Mouse (Mus musculus) hindbrain, embryonic 16.5 days (tissue): ENCODE measurements around the gene Armc9. TPM values are rescaled to one million over a fixed set of nuclear protein-coding genes. Genes with fewer than 3 reads are reported as not detected.

Experiments
- ATAC-seq: fragments of 200-750 bp; cut with Nextera tagmentation; 2 replicates; pipeline ENCODE4 v1.8.0; 2017; ENCODE audit warnings: moderate TSS enrichment, moderate library complexity
- H3K27ac ChIP-seq: fragments of 300-500 bp; sonication (generic); 2 replicates; pipeline ENCODE4 v1.5.1; 2014; ENCODE audit warnings: low read depth, mild to moderate bottlenecking, control low read depth, low read length, moderate library complexity
- H3K27me3 ChIP-seq: fragments of 300-500 bp; sonication (generic); replicated peaks from 2 replicates; pipeline ENCODE4 v1.6.1; 2014; ENCODE audit warnings: low read length; ENCODE audit not compliant: control insufficient read depth, insufficient read depth
- H3K36me3 ChIP-seq: fragments of 300-500 bp; sonication (generic); 2 replicates; pipeline ENCODE4 v1.6.1; 2014; ENCODE audit warnings: mild to moderate bottlenecking, low read length, moderate library complexity, mixed read lengths; ENCODE audit not compliant: control insufficient read depth, insufficient read depth
- H3K4me1 ChIP-seq: fragments of 300-500 bp; sonication (generic); 2 replicates; pipeline ENCODE4 v1.6.1; 2014; ENCODE audit warnings: low read depth, low read length; ENCODE audit not compliant: control insufficient read depth, insufficient read depth
- H3K4me2 ChIP-seq: fragments of 300-500 bp; sonication (generic); 2 replicates; pipeline ENCODE4 v1.6.1; 2014; ENCODE audit warnings: mild to moderate bottlenecking, low read length, control low read depth, moderate library complexity
- H3K4me3 ChIP-seq: fragments of 300-500 bp; sonication (generic); 2 replicates; pipeline ENCODE4 v1.5.1; 2014; ENCODE audit warnings: mild to moderate bottlenecking, low read length, control low read depth, moderate library complexity
- H3K9ac ChIP-seq: fragments of 300-500 bp; sonication (generic); 2 replicates; pipeline ENCODE4 v1.6.1; 2014; ENCODE audit warnings: low read depth, mild to moderate bottlenecking, control low read depth, low read length, moderate library complexity
- H3K9me3 ChIP-seq: fragments of 300-500 bp; sonication (generic); 2 replicates; pipeline ENCODE4 v1.6.1; 2014; ENCODE audit warnings: mild to moderate bottlenecking, low read length, moderate library complexity; ENCODE audit not compliant: control insufficient read depth
- WGBS: fragments of 180-500 bp; shearing (Covaris S2); extraction: QIAGEN DNeasy Blood & Tissue Kit; methylation state at CpG from one replicate; pipeline ENCODE4 v1.1.7; 2014; 5-methylcytosine and 5-hydroxymethylcytosine counted together
- polyA plus RNA-seq: library from polyadenylated mRNA; unstranded; fragments of >200 nt; fragmentation: Nextera tagmentation; extraction: Ambion mirVana; gene quantifications from 2 replicates; pipeline ENCODE4 v1.2.1, GENCODE M21; 2015

Armc9 gene
- polyA plus RNA-seq, 1 experiment from 2014 or later, result 34.5 TPM

- no peak for ATAC-seq
- no peaks in the 10 kb centered on the region for H3K9me3 ChIP-seq
- H3K36me3 ChIP-seq, result no peaks in the 10 kb centered on the region
- H3K27ac ChIP-seq, result no peak overlapping the region
- H3K4me2 ChIP-seq, result no peak overlapping the region
- no peaks in the 10 kb centered on the region for H3K27me3 ChIP-seq
- no peak overlapping the region for H3K4me3 ChIP-seq
- H3K4me1 ChIP-seq, result no peaks in the 10 kb centered on the region
- H3K9ac ChIP-seq, result no peak overlapping the region
- 91% methylated on average over 9 of the region's 9 CpGs for WGBS
Measured at GRCm38 (mm10) chr1:86268492-86269189, 114.1 kb downstream of the Armc9 start.

- no peaks in the 10 kb centered on the region for H3K9me3 ChIP-seq
- no peak overlapping the region for H3K9ac ChIP-seq
- ATAC-seq, result no peak
- WGBS, result 69% methylated on average over 4 of the region's 4 CpGs
- no peaks in the 10 kb centered on the region for H3K4me1 ChIP-seq
- H3K27me3 ChIP-seq, result no peaks in the 10 kb centered on the region
- H3K36me3 ChIP-seq, result no peaks in the 10 kb centered on the region
- H3K4me2 ChIP-seq, result no peak overlapping the region
- no peak overlapping the region for H3K4me3 ChIP-seq
- no peak overlapping the region for H3K27ac ChIP-seq
Measured at GRCm38 (mm10) chr1:86269190-86269508, 114.6 kb downstream of the Armc9 start.

- no peaks in the 10 kb centered on the region for H3K4me1 ChIP-seq
- no peak overlapping the region for H3K9ac ChIP-seq
- ATAC-seq, result no peak
- no peaks in the 10 kb centered on the region for H3K9me3 ChIP-seq
- H3K27ac ChIP-seq, result no peak overlapping the region
- H3K4me2 ChIP-seq, result no peak overlapping the region
- WGBS, result 91% methylated on average over 6 of the region's 6 CpGs
- H3K4me3 ChIP-seq, result no peak overlapping the region
- no peaks in the 10 kb centered on the region for H3K27me3 ChIP-seq
- H3K36me3 ChIP-seq, result no peaks in the 10 kb centered on the region
Measured at GRCm38 (mm10) chr1:86271707-86272106, 117.1 kb downstream of the Armc9 start.

- Histone ChIP-seq H3K4me1 (no peaks in the 10 kb centered on the region), H3K9me3 (peaks cover 2% of the 10 kb centered on the region; the same call in 1 of the 2 replicates), H3K9ac (no peak overlapping the region), H3K4me2 (no peak overlapping the region), H3K27ac (no peak overlapping the region), H3K36me3 (no peaks in the 10 kb centered on the region), H3K27me3 (no peaks in the 10 kb centered on the region), H3K4me3 (no peak overlapping the region)
- WGBS, result 91% methylated on average over 5 of the region's 5 CpGs
- no peak for ATAC-seq
Measured at GRCm38 (mm10) chr1:86277055-86277454, 122.5 kb downstream of the Armc9 start.

- peaks cover 2% of the 10 kb centered on the region; the same call in 1 of the 2 replicates for H3K9me3 ChIP-seq
Measured at GRCm38 (mm10) chr1:86281781-86282536, 127.4 kb downstream of the Armc9 start.

GRCm38 (mm10) chr1:86284101-86284500, 129.5 kb downstream of the Armc9 start:
- Histone ChIP-seq H3K4me3 (no peak overlapping the region), H3K27ac (no peak overlapping the region), H3K4me1 (no peaks in the 10 kb centered on the region), H3K4me2 (no peak overlapping the region), H3K27me3 (no peaks in the 10 kb centered on the region), H3K9ac (no peak overlapping the region), H3K36me3 (no peaks in the 10 kb centered on the region), H3K9me3 (peaks cover 2% of the 10 kb centered on the region; the same call in 1 of the 2 replicates)
- WGBS, result 84% methylated on average over 5 of the region's 5 CpGs
- no peak for ATAC-seq

More at GRCm38 (mm10) chr1:86281781-86282536, 127.4 kb downstream of the Armc9 start:
- ATAC-seq, result no peak
- WGBS, result 91% methylated on average over 11 of the region's 11 CpGs
- H3K27me3 ChIP-seq, result no peaks in the 10 kb centered on the region
- no peak overlapping the region for H3K9ac ChIP-seq
- H3K4me2 ChIP-seq, result no peak overlapping the region
- no peak overlapping the region for H3K27ac ChIP-seq
- H3K4me3 ChIP-seq, result no peak overlapping the region
- H3K4me1 ChIP-seq, result no peaks in the 10 kb centered on the region
- H3K36me3 ChIP-seq, result no peaks in the 10 kb centered on the region

- no peaks in the 10 kb centered on the region for H3K4me1 ChIP-seq
- H3K9me3 ChIP-seq, result peaks cover 2% of the 10 kb centered on the region; the same call in 1 of the 2 replicates
- no peak for ATAC-seq
- H3K4me2 ChIP-seq, result no peak overlapping the region
- H3K4me3 ChIP-seq, result no peak overlapping the region
- 86% methylated on average over 6 of the region's 6 CpGs for WGBS
- H3K36me3 ChIP-seq, result no peaks in the 10 kb centered on the region
- no peak overlapping the region for H3K9ac ChIP-seq
- no peaks in the 10 kb centered on the region for H3K27me3 ChIP-seq
- no peak overlapping the region for H3K27ac ChIP-seq
Measured at GRCm38 (mm10) chr1:86285295-86285694, 130.7 kb downstream of the Armc9 start.

GRCm38 (mm10) chr1:86287473-86287872, 132.9 kb downstream of the Armc9 start:
- Histone ChIP-seq H3K4me2 (no peak overlapping the region), H3K27me3 (no peaks in the 10 kb centered on the region), H3K4me3 (no peak overlapping the region), H3K27ac (no peak overlapping the region), H3K36me3 (no peaks in the 10 kb centered on the region), H3K9me3 (no peaks in the 10 kb centered on the region), H3K9ac (no peak overlapping the region), H3K4me1 (no peaks in the 10 kb centered on the region)
- no peak for ATAC-seq
- WGBS, result 81% methylated on average over 4 of the region's 4 CpGs

- Histone ChIP-seq H3K27me3 (no peaks in the 10 kb centered on the region), H3K4me3 (no peak overlapping the region), H3K9me3 (no peaks in the 10 kb centered on the region), H3K36me3 (no peaks in the 10 kb centered on the region), H3K4me2 (no peak overlapping the region), H3K9ac (no peak overlapping the region), H3K27ac (no peak overlapping the region), H3K4me1 (no peaks in the 10 kb centered on the region)
- ATAC-seq, result no peak
- WGBS, result 71% methylated on average over 3 of the region's 3 CpGs
Measured at GRCm38 (mm10) chr1:86290452-86290851, 135.9 kb downstream of the Armc9 start.
